Mouse (Mus musculus) kidney, embryonic 14.5 days (tissue): ENCODE measurements at regions not wholly inside any gene's neighbourhood (a gene's known extent, or its start where the extent isn't known, plus 50 kb on each side); places are given as distances from the start of the nearest gene placed in this dataset.

ENCODE experiments used
- ATAC-seq: fragments of 200-750 bp; cut with Nextera tagmentation; 2 replicates; pipeline ENCODE4 v1.8.0; 2017; ENCODE audit warnings: moderate number of reproducible peaks, mild to moderate bottlenecking, moderate TSS enrichment, moderate library complexity; ENCODE audit not compliant: low FRiP score, low TSS enrichment
- H3K27ac ChIP-seq: fragments of 300-500 bp; sonication (generic); 2 replicates; pipeline ENCODE4 v1.5.1; 2014; ENCODE audit warnings: low read depth, mild to moderate bottlenecking, low read length, moderate library complexity, mixed read lengths
- H3K27me3 ChIP-seq: fragments of 300-500 bp; sonication (generic); 2 replicates; pipeline ENCODE4 v1.6.1; 2014; ENCODE audit warnings: mild to moderate bottlenecking, low read length; ENCODE audit not compliant: control insufficient read depth, insufficient read depth
- H3K36me3 ChIP-seq: fragments of 300-500 bp; sonication (generic); 2 replicates; pipeline ENCODE4 v1.6.1; 2014; ENCODE audit warnings: low read length, mixed read lengths; ENCODE audit not compliant: control insufficient read depth, insufficient read depth
- H3K4me1 ChIP-seq: fragments of 300-500 bp; sonication (generic); 2 replicates; pipeline ENCODE4 v1.6.1; 2014; ENCODE audit warnings: low read length, mixed read lengths; ENCODE audit not compliant: control insufficient read depth, insufficient read depth
- H3K4me2 ChIP-seq: fragments of 300-500 bp; sonication (generic); replicated peaks from 2 replicates; pipeline ENCODE4 v1.6.1; 2014; ENCODE audit warnings: low read depth, mild to moderate bottlenecking, low read length
- H3K4me3 ChIP-seq: fragments of 300-500 bp; sonication (generic); 2 replicates; pipeline ENCODE4 v1.5.1; 2014; ENCODE audit warnings: mild to moderate bottlenecking, low read length
- H3K9ac ChIP-seq: fragments of 300-500 bp; sonication (generic); 2 replicates; pipeline ENCODE4 v1.6.1; 2014; ENCODE audit warnings: low read depth, mild to moderate bottlenecking, low read length, moderate library complexity
- H3K9me3 ChIP-seq: fragments of 300-500 bp; sonication (generic); 2 replicates; pipeline ENCODE4 v1.6.1; 2016; ENCODE audit warnings: low read length; ENCODE audit not compliant: control insufficient read depth
- WGBS: fragments of 180-500 bp; shearing (Covaris S2); extraction: QIAGEN DNeasy Blood & Tissue Kit; methylation state at CpG from one replicate; pipeline ENCODE4 v1.1.7; 2014; 5-methylcytosine and 5-hydroxymethylcytosine counted together

DNA sequence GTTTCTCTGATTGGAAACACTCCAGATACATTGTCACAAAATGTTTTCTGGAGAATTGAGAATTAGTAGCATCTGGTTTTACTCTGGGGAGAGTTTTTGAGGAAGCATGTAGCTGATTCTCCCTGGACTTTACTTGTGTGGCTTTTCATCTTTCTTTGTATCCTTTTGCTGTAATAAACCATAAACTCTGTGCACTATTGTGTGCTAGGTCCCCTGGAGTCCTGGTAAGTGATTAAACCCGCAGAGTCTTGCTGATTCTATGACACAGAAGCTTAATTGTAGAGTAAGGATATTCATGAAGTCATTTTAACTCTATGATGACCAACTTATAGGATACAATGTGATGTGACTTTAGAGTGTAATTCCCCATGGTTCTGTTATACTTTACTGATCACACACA is 486.1 kb upstream of the Slc39a10 start:
- 55% methylated on average over 1 of the region's 1 CpGs for WGBS
- no peak for ATAC-seq
- no peaks in the 10 kb centered on the region for H3K4me1 ChIP-seq
- no peaks in the 10 kb centered on the region for H3K9me3 ChIP-seq
- no peak overlapping the region for H3K4me2 ChIP-seq
- no peaks in the 10 kb centered on the region for H3K27me3 ChIP-seq
- H3K4me3 ChIP-seq = no peak overlapping the region
- H3K27ac ChIP-seq = no peak overlapping the region
- H3K36me3 ChIP-seq = no peaks in the 10 kb centered on the region
- no peak overlapping the region for H3K9ac ChIP-seq

DNA sequence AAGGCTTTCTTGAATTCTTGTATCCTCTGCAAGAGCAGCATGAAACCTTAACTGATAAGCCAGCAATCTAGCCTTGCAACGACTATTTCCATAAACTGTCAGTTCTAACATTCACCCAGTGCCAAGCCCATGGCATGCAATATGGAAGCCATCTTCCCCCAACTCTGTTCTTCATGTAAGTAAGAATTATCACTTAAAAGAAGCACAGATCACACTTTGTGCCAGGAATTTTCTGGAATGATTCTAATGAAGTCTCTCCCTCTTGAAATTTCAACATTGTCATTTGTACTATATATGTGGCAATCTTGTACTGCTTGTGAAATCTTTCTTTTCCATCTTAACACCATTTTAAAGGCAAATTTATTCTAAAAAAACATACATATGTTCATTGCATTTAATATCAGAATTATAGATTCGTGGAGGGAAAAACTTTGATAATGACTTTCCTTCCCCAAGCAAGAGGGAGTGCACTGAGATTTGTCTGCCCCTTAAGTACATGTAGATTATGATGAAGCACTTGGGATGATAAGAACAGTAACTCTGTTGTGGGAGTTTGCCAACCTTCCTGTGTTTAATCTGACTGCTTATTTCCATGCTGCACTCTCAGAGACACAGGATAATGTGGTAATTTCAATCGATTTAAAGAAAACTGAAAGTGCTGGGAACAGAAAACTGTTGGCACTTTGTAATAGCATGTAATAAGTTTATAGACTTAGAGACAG is 447.2 kb upstream of the Slc39a10 start:
- H3K27ac ChIP-seq = no peak overlapping the region
- no peak overlapping the region for H3K9ac ChIP-seq
- no peak for ATAC-seq
- H3K9me3 ChIP-seq = no peaks in the 10 kb centered on the region
- 85% methylated on average over 3 of the region's 3 CpGs for WGBS
- no peak overlapping the region for H3K4me3 ChIP-seq
- H3K4me2 ChIP-seq = no peak overlapping the region
- H3K4me1 ChIP-seq = no peaks in the 10 kb centered on the region
- H3K36me3 ChIP-seq = no peaks in the 10 kb centered on the region
- H3K27me3 ChIP-seq = no peaks in the 10 kb centered on the region

DNA sequence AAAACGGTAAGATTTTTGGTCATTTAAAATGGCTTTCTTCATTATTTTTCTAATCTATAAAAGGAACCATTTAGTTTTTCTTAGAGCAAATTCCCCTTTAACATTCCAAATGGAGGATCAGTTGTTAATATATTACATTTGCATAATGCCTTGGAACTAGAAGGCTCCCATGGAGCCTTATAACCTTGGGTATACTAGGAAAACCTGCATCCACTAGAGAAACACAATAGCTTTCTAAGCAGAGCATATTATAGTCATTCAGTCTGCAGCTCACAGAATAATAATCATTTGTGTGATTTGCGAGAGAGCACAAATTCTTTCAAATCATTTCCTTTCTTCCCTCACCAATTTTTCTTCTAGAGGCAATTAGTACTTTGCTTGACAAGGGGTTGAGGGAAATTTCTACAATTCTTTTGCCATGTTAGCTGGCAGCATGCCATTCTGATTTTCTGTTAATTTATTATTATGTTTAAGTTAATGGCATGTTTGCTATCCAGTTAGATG is 418.0 kb upstream of the Slc39a10 start:
- 85% methylated on average over 2 of the region's 2 CpGs for WGBS
- Histone ChIP-seq H3K4me1 (no peaks in the 10 kb centered on the region), H3K9ac (no peak overlapping the region), H3K27ac (no peak overlapping the region), H3K9me3 (no peaks in the 10 kb centered on the region), H3K27me3 (no peaks in the 10 kb centered on the region), H3K4me3 (no peak overlapping the region), H3K4me2 (no peak overlapping the region), H3K36me3 (no peaks in the 10 kb centered on the region)
- ATAC-seq = no peak

DNA sequence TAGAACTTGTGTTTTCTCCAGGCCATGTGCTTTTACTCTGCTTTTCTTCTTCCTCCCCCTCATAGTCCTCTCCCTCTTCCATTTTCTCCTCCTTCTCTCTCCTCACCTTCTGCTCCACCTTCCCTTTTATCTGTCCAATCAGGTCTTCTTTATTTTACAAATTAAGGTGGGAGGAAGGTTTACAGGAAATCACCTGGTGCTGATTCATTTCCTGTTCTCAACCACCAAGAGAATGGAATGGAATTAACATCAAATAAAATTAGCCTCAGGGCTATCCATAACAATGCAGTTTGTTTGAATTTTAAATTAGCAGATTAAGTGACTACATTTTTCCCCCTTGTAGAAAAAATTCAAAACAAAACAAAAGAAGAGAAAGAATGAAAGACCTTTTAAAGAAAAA is 414.3 kb upstream of the Slc39a10 start:
- ATAC-seq = no peak
- no peak overlapping the region for H3K9ac ChIP-seq
- H3K4me3 ChIP-seq = no peak overlapping the region

DNA sequence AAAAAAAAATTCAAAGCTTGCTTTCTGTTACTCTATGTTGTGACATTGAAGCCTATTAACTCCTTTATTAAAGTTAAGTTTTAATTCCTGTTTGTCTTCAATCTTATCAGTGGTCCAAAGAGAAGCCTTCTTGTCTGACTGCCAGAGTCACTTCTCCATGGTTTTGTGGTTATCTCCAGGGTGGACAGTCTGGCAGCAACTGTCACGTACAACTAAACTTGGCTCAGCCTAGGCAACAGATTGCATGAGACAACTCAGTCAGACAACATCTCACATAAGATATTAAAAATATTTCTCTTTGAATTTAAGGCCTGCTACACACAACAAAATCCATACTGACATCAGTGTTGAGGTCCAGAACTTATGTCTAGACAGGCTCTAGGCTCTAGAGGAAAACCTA is 406.7 kb upstream of the Slc39a10 start:
- H3K9ac ChIP-seq = no peak overlapping the region
- H3K4me3 ChIP-seq = no peak overlapping the region
- H3K27ac ChIP-seq = no peak overlapping the region
- ATAC-seq = no peak
- no peaks in the 10 kb centered on the region for H3K9me3 ChIP-seq
- H3K4me2 ChIP-seq = no peak overlapping the region
- H3K36me3 ChIP-seq = no peaks in the 10 kb centered on the region
- 93% methylated on average over 1 of the region's 1 CpGs for WGBS
- no peaks in the 10 kb centered on the region for H3K4me1 ChIP-seq
- H3K27me3 ChIP-seq = no peaks in the 10 kb centered on the region

More for the DNA sequence above, 414.3 kb upstream of the Slc39a10 start:
- Histone ChIP-seq H3K9me3 (no peaks in the 10 kb centered on the region), H3K4me2 (no peak overlapping the region), H3K4me1 (no peaks in the 10 kb centered on the region), H3K27me3 (no peaks in the 10 kb centered on the region), H3K36me3 (no peaks in the 10 kb centered on the region), H3K27ac (no peak overlapping the region)

DNA sequence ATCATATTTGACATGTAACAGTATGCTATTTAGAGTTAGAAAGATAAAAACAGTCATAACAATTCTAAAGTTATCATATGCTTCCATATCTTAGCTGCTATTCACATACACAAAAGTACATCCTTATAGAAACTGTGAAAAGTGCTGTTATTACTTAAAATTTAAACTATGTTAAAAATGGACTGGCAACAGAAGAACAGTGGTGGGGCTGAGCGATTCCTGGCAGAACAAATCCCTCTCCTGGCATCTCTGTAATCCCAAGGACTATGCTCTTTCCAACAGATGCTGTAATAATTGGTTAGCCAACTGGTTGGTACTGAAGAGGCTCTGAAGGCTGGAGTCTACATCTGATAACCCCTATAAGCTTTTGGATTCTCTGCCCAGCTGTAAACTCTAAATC is 393.0 kb upstream of the Slc39a10 start:
- Histone ChIP-seq H3K4me2 (no peak overlapping the region), H3K36me3 (no peaks in the 10 kb centered on the region), H3K27me3 (no peaks in the 10 kb centered on the region)

DNA sequence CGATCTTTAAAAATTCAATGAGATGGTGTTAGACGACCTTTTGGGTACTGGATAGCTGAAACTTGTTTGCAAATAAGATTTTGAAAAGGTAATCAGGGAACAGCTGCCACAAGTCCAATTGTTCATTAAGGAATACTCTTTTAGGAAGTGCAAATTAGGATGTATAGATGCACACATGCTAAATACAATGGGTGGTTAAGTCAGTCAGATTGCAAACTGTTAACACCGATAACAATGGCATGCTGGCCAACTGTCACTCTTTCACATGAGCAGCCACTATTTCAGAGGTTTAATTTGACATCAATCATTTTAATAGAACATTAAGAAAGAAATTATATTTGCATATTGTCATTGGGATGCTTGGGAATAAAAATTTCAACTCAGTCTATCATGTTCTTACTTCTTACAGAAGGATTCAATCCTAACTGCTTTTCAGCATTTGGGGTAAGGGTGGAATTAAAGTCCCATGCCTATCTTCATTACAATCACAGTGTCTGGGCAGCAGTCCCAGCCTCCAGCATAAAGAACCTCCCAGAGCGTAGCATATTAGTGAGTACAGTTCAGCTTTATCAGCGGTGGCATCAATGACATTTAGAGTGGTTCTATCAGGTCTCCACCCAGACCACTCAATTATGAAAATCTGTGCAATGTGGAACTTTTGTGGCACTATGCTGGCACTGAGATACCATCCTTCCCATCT is 385.8 kb upstream of the Slc39a10 start:
- 74% methylated on average over 5 of the region's 5 CpGs for WGBS
- Histone ChIP-seq H3K27me3 (no peaks in the 10 kb centered on the region), H3K4me2 (no peak overlapping the region), H3K9ac (no peak overlapping the region), H3K9me3 (no peaks in the 10 kb centered on the region), H3K27ac (no peak overlapping the region), H3K36me3 (no peaks in the 10 kb centered on the region), H3K4me1 (no peaks in the 10 kb centered on the region), H3K4me3 (no peak overlapping the region)
- no peak for ATAC-seq

More for the DNA sequence above, 393.0 kb upstream of the Slc39a10 start:
- Histone ChIP-seq H3K4me3 (no peak overlapping the region), H3K4me1 (no peaks in the 10 kb centered on the region), H3K27ac (no peak overlapping the region), H3K9me3 (no peaks in the 10 kb centered on the region), H3K9ac (no peak overlapping the region)
- WGBS = 92% methylated on average over 1 of the region's 1 CpGs
- no peak for ATAC-seq

DNA sequence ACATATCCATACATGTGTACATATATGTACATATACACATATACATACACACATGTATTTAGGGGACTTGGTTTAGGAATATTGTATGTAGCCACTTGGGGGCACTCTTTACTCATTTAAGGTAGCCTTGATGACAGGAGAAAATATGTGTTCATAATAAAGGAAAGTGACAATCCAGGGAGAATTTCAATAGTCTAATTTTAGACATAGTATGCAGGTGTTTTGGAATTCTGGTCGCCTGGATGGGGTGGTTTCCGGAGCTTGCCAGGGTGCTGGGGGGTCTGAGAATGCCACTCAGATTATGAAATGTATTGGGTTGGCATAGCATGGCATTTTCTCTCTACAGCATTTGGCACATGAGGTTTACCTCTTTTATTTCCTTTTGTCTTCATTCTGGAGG is 385.2 kb upstream of the Slc39a10 start:
- no peak overlapping the region for H3K27ac ChIP-seq
- no peak overlapping the region for H3K4me3 ChIP-seq
- no peaks in the 10 kb centered on the region for H3K36me3 ChIP-seq
- no peaks in the 10 kb centered on the region for H3K27me3 ChIP-seq
- H3K4me1 ChIP-seq = no peaks in the 10 kb centered on the region
- WGBS = 33% methylated on average over 2 of the region's 2 CpGs
- no peak for ATAC-seq
- H3K9me3 ChIP-seq = no peaks in the 10 kb centered on the region
- no peak overlapping the region for H3K9ac ChIP-seq
- no peak overlapping the region for H3K4me2 ChIP-seq

DNA sequence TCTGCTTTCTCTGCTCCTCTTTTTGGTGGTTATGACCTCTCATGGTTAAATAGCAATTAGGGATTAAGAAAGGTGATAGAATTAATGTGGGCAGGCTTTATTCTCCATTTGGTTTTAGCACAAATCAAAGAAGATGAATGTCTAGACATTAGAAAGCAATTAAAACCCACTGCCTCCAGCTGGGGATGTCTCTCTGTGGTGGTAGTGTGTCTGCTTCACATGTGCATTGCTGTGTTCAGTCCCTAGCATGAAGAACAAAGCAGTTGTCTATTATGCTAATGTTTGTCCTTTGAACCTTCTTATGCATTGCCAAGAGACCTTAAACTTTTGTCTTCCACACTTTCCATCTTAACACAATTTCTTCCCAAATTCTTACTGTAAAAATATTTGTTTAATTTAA is 379.5 kb upstream of the Slc39a10 start:
- H3K36me3 ChIP-seq = no peaks in the 10 kb centered on the region
- H3K9me3 ChIP-seq = no peaks in the 10 kb centered on the region
- no peak overlapping the region for H3K4me3 ChIP-seq
- no peak overlapping the region for H3K27ac ChIP-seq
- H3K9ac ChIP-seq = no peak overlapping the region
- H3K4me2 ChIP-seq = no peak overlapping the region
- ATAC-seq = no peak
- H3K27me3 ChIP-seq = no peaks in the 10 kb centered on the region
- H3K4me1 ChIP-seq = no peaks in the 10 kb centered on the region
